Mouse (Mus musculus) urinary bladder, adult 2 months (tissue): Measurements from ENCODE around the gene Neurl2. TPM values are rescaled to one million over a fixed set of nuclear protein-coding genes. Genes with fewer than 3 reads are reported as not detected.
"Not testable (repeated sequence)": the region's sequence is repeated elsewhere in the genome, so short reads cannot be mapped to it uniquely, and the experiment has no call there.

Experiments used
- DNase-seq: peaks from one replicate; pipeline ENCODE4 v3.0.0; 2022; ENCODE audit warnings: low spot score
- polyA plus RNA-seq: library from polyadenylated mRNA; depleted of rRNA; stranded (reverse); fragments of >200 nt; gene quantifications from 2 replicates; pipeline ENCODE4 v1.2.3, GENCODE M21; 2012; rRNA removed

The Neurl2 gene
- polyA plus RNA-seq, result 12.5 and 15.3 TPM in 2 replicates

GRCm38 (mm10) chr2:164833314-164833959 is at the start of gene Neurl2:
TSS of gene Neurl2 (minus strand) at chr2:164833456.
- DNase-seq, result peak; percentile 83

DNA sequence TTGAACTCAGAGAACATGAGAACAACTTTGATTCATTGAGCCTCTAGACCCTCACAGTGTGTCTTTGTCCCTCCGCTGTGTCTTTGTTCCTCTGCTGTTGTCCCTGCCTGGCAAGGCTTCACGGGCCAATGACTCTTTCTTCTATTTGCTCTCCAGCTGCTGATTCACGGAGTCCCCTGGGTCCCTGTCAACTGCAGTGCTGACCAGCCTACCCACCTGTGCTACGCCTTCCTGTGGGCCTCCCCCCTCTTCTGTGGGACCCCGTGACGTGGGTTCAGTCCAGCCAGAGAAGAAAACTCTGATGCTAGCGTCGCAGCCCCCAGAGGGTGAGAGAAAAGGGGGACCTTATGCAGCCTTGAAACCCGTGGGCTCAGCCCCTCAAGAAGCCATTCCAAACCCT is 49.4 kb upstream of the Neurl2 start:
- DNase-seq, result no peak

- DNase-seq, result peak; percentile 95
These were observed 46.5 kb upstream of the Neurl2 start for GRCm38 (mm10) chr2:164879568-164880277.

GRCm38 (mm10) chr2:164879228-164879567 is 45.9 kb upstream of the Neurl2 start, which contains the start of gene Pcif1:
TSS of gene Pcif1 (plus strand) at chr2:164879304.
- no peak for DNase-seq

GRCm38 (mm10) chr2:164878509-164879227 is 45.4 kb upstream of the Neurl2 start:
- no peak for DNase-seq

- DNase-seq, result not testable (repeated sequence)
These were observed 44.3 kb upstream of the Neurl2 start for GRCm38 (mm10) chr2:164877376-164878215.

GRCm38 (mm10) chr2:164875648-164876047 is 42.4 kb upstream of the Neurl2 start:
- DNase-seq, result not testable (repeated sequence)

DNA sequence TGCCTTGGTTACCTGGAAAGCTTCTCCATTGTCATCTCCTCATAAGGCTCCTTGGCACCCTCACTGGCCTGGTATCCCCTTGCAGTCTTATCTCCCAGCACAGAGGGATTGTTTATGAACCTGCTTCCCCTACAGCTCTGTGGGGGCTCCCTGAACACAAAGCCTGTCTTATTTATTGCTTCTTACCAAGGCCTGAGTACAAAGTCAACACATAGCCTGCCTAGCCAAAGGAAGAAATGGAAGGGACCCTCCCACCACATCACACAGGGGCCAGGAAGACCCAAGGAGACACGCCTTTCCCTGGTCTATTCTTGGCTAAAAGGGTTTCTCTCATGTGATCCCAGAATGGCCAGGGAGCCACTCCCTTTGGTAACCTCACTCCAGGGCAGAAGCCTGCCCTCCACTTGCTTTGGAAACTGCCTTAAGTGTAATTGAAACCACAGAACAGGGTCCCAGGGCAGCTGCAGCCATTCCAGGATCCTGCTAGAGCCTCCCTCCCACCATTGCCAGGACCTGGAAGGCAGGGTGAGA is 41.0 kb upstream of the Neurl2 start:
- no peak for DNase-seq

- DNase-seq, result no peak
These were observed 40.4 kb upstream of the Neurl2 start for GRCm38 (mm10) chr2:164873621-164874020.

GRCm38 (mm10) chr2:164871602-164872303 is 38.5 kb upstream of the Neurl2 start:
- DNase-seq, result no peak

- DNase-seq, result no peak
These were observed 35.2 kb upstream of the Neurl2 start for GRCm38 (mm10) chr2:164868491-164868890.

- no peak for DNase-seq
These were observed 34.3 kb upstream of the Neurl2 start for GRCm38 (mm10) chr2:164867566-164867965.

DNA sequence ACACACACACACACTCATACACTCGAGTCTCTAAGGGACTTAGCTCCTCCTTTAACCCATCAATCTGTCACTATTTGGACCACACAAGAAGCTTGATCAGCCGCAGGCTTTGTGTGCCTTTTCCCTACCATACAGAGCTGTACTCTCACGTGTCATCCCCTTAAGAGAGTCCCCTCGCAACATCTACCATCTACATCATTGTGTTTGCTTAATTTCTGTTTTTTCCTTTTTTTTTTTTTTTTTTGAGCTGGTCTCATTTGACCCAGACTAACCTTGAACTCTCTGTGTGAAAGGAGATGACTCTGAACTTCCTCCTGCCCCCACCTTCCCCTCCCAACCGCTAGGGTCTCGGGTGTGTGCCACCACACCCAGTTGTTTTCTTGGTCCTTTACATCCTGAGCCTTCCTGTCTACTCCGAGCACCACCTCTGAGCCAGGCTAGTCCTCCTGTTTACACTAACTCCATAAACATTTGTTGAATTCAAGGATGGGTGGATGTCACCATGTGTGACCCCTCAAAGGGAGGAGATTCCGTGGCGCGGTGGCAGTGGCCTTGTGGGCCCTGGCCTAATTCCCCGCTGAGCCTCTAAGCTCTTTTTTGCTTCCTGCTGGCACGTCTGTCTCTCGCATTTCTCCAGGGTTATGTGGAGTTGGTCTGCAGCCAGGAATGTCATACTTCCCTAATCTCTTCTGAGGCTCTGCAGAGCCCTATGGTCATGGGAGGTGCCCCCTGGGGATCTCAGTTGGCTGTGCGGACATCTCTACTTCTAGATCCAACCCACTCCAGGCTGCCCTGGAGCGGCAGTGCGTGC is 33.7 kb upstream of the Neurl2 start:
- no peak for DNase-seq

GRCm38 (mm10) chr2:164864593-164864992 is 31.3 kb upstream of the Neurl2 start:
- DNase-seq, result no peak

DNA sequence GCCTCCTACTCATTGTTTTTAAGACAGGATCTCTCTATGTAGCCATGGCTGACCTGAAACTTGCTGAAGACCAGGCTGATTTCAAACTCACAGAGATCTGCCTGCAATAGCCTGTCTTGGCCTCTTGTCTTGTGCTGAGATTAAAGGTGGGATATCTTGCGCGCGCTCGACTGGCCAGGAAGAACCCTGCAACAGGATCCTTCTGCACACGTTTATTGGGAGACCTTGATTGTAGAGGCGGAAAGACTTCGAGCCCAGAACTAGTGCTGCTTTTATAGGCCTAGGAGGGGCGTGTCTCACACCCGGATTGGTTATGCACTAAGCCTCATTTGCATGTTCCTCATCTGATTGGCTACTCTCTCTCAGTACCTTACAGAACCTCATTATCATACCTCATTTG is 30.2 kb upstream of the Neurl2 start:
- DNase-seq, result not testable (repeated sequence)

- DNase-seq, result no peak
These were observed 29.1 kb upstream of the Neurl2 start for GRCm38 (mm10) chr2:164862179-164862861.

- DNase-seq, result no peak
These were observed 27.8 kb upstream of the Neurl2 start for GRCm38 (mm10) chr2:164861094-164861493.

- no peak for DNase-seq
These were observed 26.6 kb upstream of the Neurl2 start for GRCm38 (mm10) chr2:164859640-164860432.

- no peak for DNase-seq
These were observed 25.9 kb upstream of the Neurl2 start for GRCm38 (mm10) chr2:164859155-164859554.
